Mouse (Mus musculus) limb, embryonic 12.5 days (tissue): ENCODE data around the gene Ppfia2. TPM values are rescaled to one million over a fixed set of nuclear protein-coding genes. Genes with fewer than 3 reads are reported as not detected.

Experiments used
- ATAC-seq: fragments of 200-750 bp; cut with Nextera tagmentation; 2 replicates; pipeline ENCODE4 v1.8.0; 2017; ENCODE audit warnings: low read depth, moderate TSS enrichment; ENCODE audit not compliant: insufficient number of reproducible peaks, insufficient read depth, low FRiP score, low TSS enrichment
- H3K27ac ChIP-seq: fragments of 300-500 bp; sonication (generic); 2 replicates; pipeline ENCODE4 v1.5.1; 2016; ENCODE audit warnings: mild to moderate bottlenecking, moderate library complexity
- H3K27me3 ChIP-seq: fragments of 300-500 bp; sonication (generic); 2 replicates; pipeline ENCODE4 v1.6.1; 2016; ENCODE audit warnings: mild to moderate bottlenecking, moderate library complexity
- H3K36me3 ChIP-seq: fragments of 300-500 bp; sonication (generic); 2 replicates; pipeline ENCODE4 v1.6.1; 2016; ENCODE audit warnings: mild to moderate bottlenecking, moderate library complexity
- H3K4me1 ChIP-seq: fragments of 300-500 bp; sonication (generic); replicated peaks from 2 replicates; pipeline ENCODE4 v1.6.1; 2016
- H3K4me2 ChIP-seq: fragments of 300-500 bp; sonication (generic); 2 replicates; pipeline ENCODE4 v1.6.1; 2016; ENCODE audit warnings: mild to moderate bottlenecking, moderate library complexity
- H3K4me3 ChIP-seq: fragments of 300-500 bp; sonication (generic); replicated peaks from 2 replicates; pipeline ENCODE4 v1.5.1; 2016; ENCODE audit warnings: mild to moderate bottlenecking
- H3K9ac ChIP-seq: fragments of 300-500 bp; sonication (generic); replicated peaks from 2 replicates; pipeline ENCODE4 v1.6.1; 2016; ENCODE audit warnings: mild to moderate bottlenecking, moderate library complexity
- H3K9me3 ChIP-seq: fragments of 300-500 bp; sonication (generic); 2 replicates; pipeline ENCODE4 v1.6.1; 2016; ENCODE audit warnings: mild to moderate bottlenecking, moderate library complexity
- WGBS: fragments of 180-500 bp; shearing (Covaris S2); methylation state at CpG from one replicate; pipeline ENCODE4 v1.1.7; 2016; 5-methylcytosine and 5-hydroxymethylcytosine counted together
- polyA plus RNA-seq: library from polyadenylated mRNA; unstranded; fragments of >200 nt; fragmentation: Nextera tagmentation; extraction: Ambion mirVana; gene quantifications from 2 replicates; pipeline ENCODE4 v1.2.1, GENCODE M21; 2016

Gene Ppfia2
- polyA plus RNA-seq, 1 experiment from 2014 or later = 0.24 TPM

- 84% methylated on average over 5 of the region's 5 CpGs for WGBS
Observed at GRCm38 (mm10) chr10:106681395-106681794, 211.3 kb downstream of the Ppfia2 start.

GRCm38 (mm10) chr10:106685519-106685918, 215.4 kb downstream of the Ppfia2 start:
- H3K9me3 ChIP-seq = no peaks in the 10 kb centered on the region
- H3K27me3 ChIP-seq = no peaks in the 10 kb centered on the region
- no peaks in the 10 kb centered on the region for H3K36me3 ChIP-seq
- H3K9ac ChIP-seq = no peak overlapping the region
- no peak overlapping the region for H3K4me2 ChIP-seq
- H3K4me1 ChIP-seq = no peaks in the 10 kb centered on the region
- WGBS = 91% methylated on average over 3 of the region's 3 CpGs
- ATAC-seq = no peak
- H3K4me3 ChIP-seq = no peak overlapping the region
- H3K27ac ChIP-seq = no peak overlapping the region

More at GRCm38 (mm10) chr10:106681395-106681794, 211.3 kb downstream of the Ppfia2 start:
- no peaks in the 10 kb centered on the region for H3K4me1 ChIP-seq
- ATAC-seq = no peak
- H3K27ac ChIP-seq = no peak overlapping the region
- H3K4me3 ChIP-seq = no peak overlapping the region
- no peak overlapping the region for H3K9ac ChIP-seq
- no peaks in the 10 kb centered on the region for H3K36me3 ChIP-seq
- H3K9me3 ChIP-seq = no peaks in the 10 kb centered on the region
- no peaks in the 10 kb centered on the region for H3K27me3 ChIP-seq
- no peak overlapping the region for H3K4me2 ChIP-seq

- no peaks in the 10 kb centered on the region for H3K4me1 ChIP-seq
- H3K9me3 ChIP-seq = no peaks in the 10 kb centered on the region
- H3K4me2 ChIP-seq = no peak overlapping the region
- WGBS = 88% methylated on average over 2 of the region's 2 CpGs
- no peaks in the 10 kb centered on the region for H3K36me3 ChIP-seq
- no peak for ATAC-seq
- no peak overlapping the region for H3K4me3 ChIP-seq
- no peak overlapping the region for H3K27ac ChIP-seq
- no peak overlapping the region for H3K9ac ChIP-seq
- no peaks in the 10 kb centered on the region for H3K27me3 ChIP-seq
Observed at GRCm38 (mm10) chr10:106719936-106720335, 249.8 kb downstream of the Ppfia2 start.

- H3K4me2 ChIP-seq = no peak overlapping the region
- no peaks in the 10 kb centered on the region for H3K36me3 ChIP-seq
- 83% methylated on average over 2 of the region's 2 CpGs for WGBS
- H3K4me1 ChIP-seq = no peaks in the 10 kb centered on the region
- H3K9me3 ChIP-seq = no peaks in the 10 kb centered on the region
- no peak overlapping the region for H3K4me3 ChIP-seq
- ATAC-seq = no peak
- no peaks in the 10 kb centered on the region for H3K27me3 ChIP-seq
- no peak overlapping the region for H3K9ac ChIP-seq
- H3K27ac ChIP-seq = no peak overlapping the region
Observed at GRCm38 (mm10) chr10:106732265-106732664, 262.1 kb downstream of the Ppfia2 start.

- Histone ChIP-seq H3K9me3 (no peaks in the 10 kb centered on the region), H3K4me2 (no peak overlapping the region), H3K27me3 (no peaks in the 10 kb centered on the region), H3K4me3 (no peak overlapping the region), H3K9ac (no peak overlapping the region), H3K4me1 (no peaks in the 10 kb centered on the region), H3K36me3 (no peaks in the 10 kb centered on the region), H3K27ac (no peak overlapping the region)
- WGBS = 89% methylated on average over 4 of the region's 4 CpGs
- no peak for ATAC-seq
Observed at GRCm38 (mm10) chr10:106736230-106737063, 266.3 kb downstream of the Ppfia2 start.

- H3K9me3 ChIP-seq = no peaks in the 10 kb centered on the region
- no peaks in the 10 kb centered on the region for H3K27me3 ChIP-seq
- H3K9ac ChIP-seq = no peak overlapping the region
- no peaks in the 10 kb centered on the region for H3K36me3 ChIP-seq
- H3K27ac ChIP-seq = no peak overlapping the region
- no peak overlapping the region for H3K4me3 ChIP-seq
- no peak for ATAC-seq
- no peaks in the 10 kb centered on the region for H3K4me1 ChIP-seq
- H3K4me2 ChIP-seq = no peak overlapping the region
- 89% methylated on average over 3 of the region's 3 CpGs for WGBS
Observed at GRCm38 (mm10) chr10:106738190-106738589, 268.1 kb downstream of the Ppfia2 start.

- no peak for ATAC-seq
- H3K27me3 ChIP-seq = no peaks in the 10 kb centered on the region
- H3K9me3 ChIP-seq = no peaks in the 10 kb centered on the region
- H3K4me2 ChIP-seq = no peak overlapping the region
- no peaks in the 10 kb centered on the region for H3K36me3 ChIP-seq
- no peak overlapping the region for H3K27ac ChIP-seq
- no peaks in the 10 kb centered on the region for H3K4me1 ChIP-seq
- no peak overlapping the region for H3K9ac ChIP-seq
- no peak overlapping the region for H3K4me3 ChIP-seq
Observed at GRCm38 (mm10) chr10:106744966-106745365, 274.8 kb downstream of the Ppfia2 start.

GRCm38 (mm10) chr10:106761061-106761460, 290.9 kb downstream of the Ppfia2 start:
- ATAC-seq = no peak
- no peaks in the 10 kb centered on the region for H3K27me3 ChIP-seq
- H3K4me2 ChIP-seq = no peak overlapping the region
- no peak overlapping the region for H3K27ac ChIP-seq
- H3K4me3 ChIP-seq = no peak overlapping the region
- no peaks in the 10 kb centered on the region for H3K9me3 ChIP-seq
- H3K4me1 ChIP-seq = no peaks in the 10 kb centered on the region
- WGBS = 91% methylated on average over 6 of the region's 6 CpGs
- no peaks in the 10 kb centered on the region for H3K36me3 ChIP-seq
- H3K9ac ChIP-seq = no peak overlapping the region

- Histone ChIP-seq H3K4me1 (no peaks in the 10 kb centered on the region), H3K27ac (no peak overlapping the region), H3K4me3 (no peak overlapping the region), H3K9me3 (no peaks in the 10 kb centered on the region), H3K36me3 (no peaks in the 10 kb centered on the region), H3K9ac (no peak overlapping the region), H3K4me2 (no peak overlapping the region), H3K27me3 (no peaks in the 10 kb centered on the region)
- no peak for ATAC-seq
- WGBS = 74% methylated on average over 7 of the region's 7 CpGs
Observed at GRCm38 (mm10) chr10:106763785-106764184, 293.6 kb downstream of the Ppfia2 start.

GRCm38 (mm10) chr10:106775571-106775970, 305.4 kb downstream of the Ppfia2 start:
- 91% methylated on average over 1 of the region's 1 CpGs for WGBS
- no peak overlapping the region for H3K4me3 ChIP-seq
- no peak overlapping the region for H3K9ac ChIP-seq
- H3K9me3 ChIP-seq = no peaks in the 10 kb centered on the region
- H3K4me1 ChIP-seq = no peaks in the 10 kb centered on the region
- H3K27ac ChIP-seq = no peak overlapping the region
- no peaks in the 10 kb centered on the region for H3K36me3 ChIP-seq
- H3K27me3 ChIP-seq = no peaks in the 10 kb centered on the region
- no peak overlapping the region for H3K4me2 ChIP-seq
- no peak for ATAC-seq

GRCm38 (mm10) chr10:106815447-106815846, 345.3 kb downstream of the Ppfia2 start:
- no peaks in the 10 kb centered on the region for H3K36me3 ChIP-seq
- no peaks in the 10 kb centered on the region for H3K9me3 ChIP-seq
- no peak for ATAC-seq
- WGBS = 54% methylated on average over 2 of the region's 2 CpGs
- no peak overlapping the region for H3K4me2 ChIP-seq
- no peak overlapping the region for H3K9ac ChIP-seq
- H3K27me3 ChIP-seq = no peaks in the 10 kb centered on the region
- no peak overlapping the region for H3K4me3 ChIP-seq
- H3K4me1 ChIP-seq = no peaks in the 10 kb centered on the region
- no peak overlapping the region for H3K27ac ChIP-seq

- Histone ChIP-seq H3K4me3 (no peak overlapping the region), H3K4me2 (no peak overlapping the region), H3K27ac (no peak overlapping the region), H3K36me3 (no peaks in the 10 kb centered on the region), H3K27me3 (no peaks in the 10 kb centered on the region), H3K9ac (no peak overlapping the region), H3K9me3 (no peaks in the 10 kb centered on the region), H3K4me1 (no peaks in the 10 kb centered on the region)
- WGBS = 78% methylated on average over 4 of the region's 4 CpGs
- ATAC-seq = no peak
Observed at GRCm38 (mm10) chr10:106818381-106818780, 348.2 kb downstream of the Ppfia2 start.
